Mouse (Mus musculus): ENCODE results near the gene Nabp2.

GRCm38 (mm10) chr10:128370601-128371000 lies 40.7 kb downstream of the Nabp2 start:
- TF ChIP-seq CTCF (IDR thresholded peaks at IDR 0.05; ENCODE audit: borderline replicate concordance, insufficient read depth, low read depth, low read length), result no peak
- no peak for TF ChIP-seq POLR2A (IDR thresholded peaks at IDR 0.05; ENCODE audit: borderline replicate concordance, insufficient read depth, low read length)
